Mouse (Mus musculus) MEL (cell line): ENCODE results near the gene Rasl10b. TPM values are rescaled to one million over a fixed set of nuclear protein-coding genes. Genes with fewer than 3 reads are reported as not detected.

ENCODE experiments used
- DNase-seq: peaks from one replicate; pipeline ENCODE4 v3.0.0; 2011; ENCODE audit warnings: low read depth, low spot score
- H3K27ac ChIP-seq: 2 replicates; pipeline ENCODE4 v1.5.1; 2012; ENCODE audit warnings: low read depth, mild to moderate bottlenecking, control low read depth, low read length, moderate library complexity; ENCODE audit not compliant: control insufficient read depth
- H3K27me3 ChIP-seq, 2 experiments: fragments of 150-350 bp in 1 of 2; sonication (generic) in 1 of 2; 2 replicates each; pipeline ENCODE4 v1.6.1; 2012; ENCODE audit warnings: low read length in 2 of 2, mild to moderate bottlenecking in 2 of 2, improper control_type of control experiment in 1 of 2, moderate library complexity in 1 of 2; ENCODE audit not compliant: insufficient read depth in 2 of 2, control insufficient read depth in 1 of 2
- H3K36me3 ChIP-seq, 2 experiments: 2 replicates each; pipeline ENCODE4 v1.6.1; 2012 to 2014; ENCODE audit warnings: low read length in 2 of 2, improper control_type of control experiment in 1 of 2, inconsistent platforms in 1 of 2, mild to moderate bottlenecking in 1 of 2; ENCODE audit not compliant: insufficient read depth in 2 of 2, control insufficient read depth in 1 of 2
- H3K4me1 ChIP-seq, 2 experiments: fragments of 150-350 bp in 1 of 2; sonication (generic) in 1 of 2; 2 replicates each; pipeline ENCODE4 v1.6.1; 2012; ENCODE audit warnings: low read length in 2 of 2, improper control_type of control experiment in 1 of 2, mild to moderate bottlenecking in 1 of 2; ENCODE audit not compliant: insufficient read depth in 2 of 2, control insufficient read depth in 1 of 2
- H3K4me3 ChIP-seq, 2 experiments: fragments of 150-350 bp in 1 of 2; sonication (generic) in 1 of 2; 2 replicates each; pipeline ENCODE4 v1.5.1; 2012; ENCODE audit warnings: low read depth in 2 of 2, low read length in 2 of 2, mild to moderate bottlenecking in 2 of 2, moderate library complexity in 2 of 2, control low read depth in 1 of 2, improper control_type of control experiment in 1 of 2; ENCODE audit not compliant: control insufficient read depth in 1 of 2, insufficient read depth in 1 of 2
- H3K79me2 ChIP-seq: 2 replicates; pipeline ENCODE4 v1.6.1; 2012; ENCODE audit warnings: mild to moderate bottlenecking, low read length, moderate library complexity; ENCODE audit not compliant: control insufficient read depth, poor library complexity, insufficient read depth
- H3K9ac ChIP-seq: 2 replicates; pipeline ENCODE4 v1.6.1; 2012; ENCODE audit warnings: low read depth, mild to moderate bottlenecking, control low read depth, low read length, moderate library complexity; ENCODE audit not compliant: control insufficient read depth, poor library complexity, severe bottlenecking
- H3K9me3 ChIP-seq: fragments of 150-350 bp; sonication (generic); replicated peaks from 2 replicates; pipeline ENCODE4 v1.6.1; 2012; ENCODE audit warnings: mild to moderate bottlenecking, low read length, improper control_type of control experiment, moderate library complexity; ENCODE audit not compliant: insufficient read depth
- BHLHE40 ChIP-seq: IDR thresholded peaks from 2 replicates; pipeline ENCODE4 v1.6.1; 2012; ENCODE audit warnings: low read depth, mild to moderate bottlenecking, inconsistent platforms, low read length, improper control_type of control experiment, borderline replicate concordance
- CHD1 ChIP-seq: IDR thresholded peaks from 2 replicates; pipeline ENCODE4 v1.6.1; 2012; ENCODE audit warnings: low read depth, mild to moderate bottlenecking, inconsistent platforms, low read length, improper control_type of control experiment
- ELF1 ChIP-seq: IDR thresholded peaks from 2 replicates; pipeline ENCODE4 v1.6.1; 2014; ENCODE audit warnings: low read depth, mild to moderate bottlenecking, inconsistent platforms, low read length, improper control_type of control experiment, moderate library complexity
- ETS1 ChIP-seq: IDR thresholded peaks from 2 replicates; pipeline ENCODE4 v1.6.1; 2012; ENCODE audit warnings: low read depth, mild to moderate bottlenecking, inconsistent platforms, low read length, improper control_type of control experiment, moderate library complexity
- GABPA ChIP-seq: IDR thresholded peaks from 2 replicates; pipeline ENCODE4 v1.6.1; 2012; ENCODE audit warnings: low read depth, mild to moderate bottlenecking, inconsistent platforms, low read length, improper control_type of control experiment, moderate library complexity
- GATA1 ChIP-seq: IDR thresholded peaks from 2 replicates; pipeline ENCODE4 v1.6.1; 2011; ENCODE audit warnings: low read depth, low read length, improper control_type of control experiment
- HCFC1 ChIP-seq: IDR thresholded peaks from 2 replicates; pipeline ENCODE4 v1.6.1; 2012; ENCODE audit warnings: low read depth, mild to moderate bottlenecking, inconsistent platforms, low read length, improper control_type of control experiment, moderate library complexity
- JUND ChIP-seq: IDR thresholded peaks from 2 replicates; pipeline ENCODE4 v1.6.1; 2011; ENCODE audit warnings: low read depth, mild to moderate bottlenecking, improper control_type of control experiment, low read length
- MAFK ChIP-seq: IDR thresholded peaks from 2 replicates; pipeline ENCODE4 v1.6.1; 2011; ENCODE audit warnings: low read depth, mild to moderate bottlenecking, low read length, improper control_type of control experiment, borderline replicate concordance
- MXI1 ChIP-seq: IDR thresholded peaks from 2 replicates; pipeline ENCODE4 v1.6.1; 2011; ENCODE audit warnings: mild to moderate bottlenecking, low read depth, low read length, improper control_type of control experiment
- NELFE ChIP-seq: IDR thresholded peaks from 2 replicates; pipeline ENCODE4 v1.6.1; 2011; ENCODE audit warnings: low read depth, low read length, improper control_type of control experiment
- POLR2AphosphoS5 ChIP-seq: IDR thresholded peaks from 2 replicates; pipeline ENCODE4 v1.6.1; 2012; ENCODE audit warnings: low read depth, borderline replicate concordance, mild to moderate bottlenecking, inconsistent platforms, low read length, moderate library complexity, mixed read lengths
- RCOR1 ChIP-seq: IDR thresholded peaks from 2 replicates; pipeline ENCODE4 v1.6.1; 2012; ENCODE audit warnings: low read depth, mild to moderate bottlenecking, inconsistent platforms, low read length, improper control_type of control experiment
- SMC3 ChIP-seq: IDR thresholded peaks from 2 replicates; pipeline ENCODE4 v1.6.1; 2011; ENCODE audit warnings: low read depth, low read length, improper control_type of control experiment
- TAL1 ChIP-seq: IDR thresholded peaks from 2 replicates; pipeline ENCODE4 v1.6.1; 2012; ENCODE audit warnings: mild to moderate bottlenecking, inconsistent platforms, low read length, moderate library complexity, mixed read lengths
- TBP ChIP-seq: IDR thresholded peaks from 2 replicates; pipeline ENCODE4 v1.8.0; 2011; ENCODE audit warnings: low read depth, low read length, improper control_type of control experiment
- TCF12 ChIP-seq: IDR thresholded peaks from 2 replicates; pipeline ENCODE4 v1.6.1; 2014; ENCODE audit warnings: low read depth, mild to moderate bottlenecking, inconsistent platforms, low read length, improper control_type of control experiment, moderate library complexity
- UBTF ChIP-seq: IDR thresholded peaks from 2 replicates; pipeline ENCODE4 v1.6.1; 2012; ENCODE audit warnings: low read depth, mild to moderate bottlenecking, inconsistent platforms, low read length, improper control_type of control experiment, moderate library complexity, borderline replicate concordance; ENCODE audit not compliant: insufficient read depth
- USF2 ChIP-seq, 2 experiments: IDR thresholded peaks; 2 replicates each; pipeline ENCODE4 v1.6.1; 2011 to 2012; ENCODE audit warnings: improper control_type of control experiment in 2 of 2, low read length in 2 of 2, borderline replicate concordance in 1 of 2, inconsistent platforms in 1 of 2, low read depth in 1 of 2, mild to moderate bottlenecking in 1 of 2; ENCODE audit not compliant: insufficient read depth in 1 of 2
- polyA plus RNA-seq, 2 experiments: library from polyadenylated mRNA; stranded (reverse) in 1 of 2; unstranded in 1 of 2; fragments of >175 nt in 1 of 2; fragments of >200 nt in 1 of 2; gene quantifications; 2 replicates each; pipeline versions ENCODE4 v1.2.1 to v1.2.4; 2012; ENCODE audit warnings: low replicate concordance in 2 of 2, low read depth in 1 of 2; ENCODE audit not compliant: insufficient read length in 2 of 2, insufficient read depth in 1 of 2, missing spikeins in 1 of 2
- total RNA-seq: library from RNA; depleted of rRNA; stranded (reverse); fragments of 300-350 nt; gene quantifications from 2 replicates; pipeline ENCODE4 v1.2.3, GENCODE M21; 2012; rRNA removed

Gene Rasl10b
- total and polyA plus RNA-seq, 3 experiments, result 0.04 TPM; not detected in 2

GRCm38 (mm10) chr11:83467120-83467652 lies 58.2 kb downstream of the Rasl10b start:
- DNase-seq, result no peak
- Histone ChIP-seq H3K36me3 (peaks cover 0 to 11% of the 10 kb centered on the region in 2 experiments; a peak in 2 of 4 replicates), H3K9ac (no peak overlapping the region), H3K9me3 (no peaks in the 10 kb centered on the region), H3K79me2 (peaks cover 3% of the 10 kb centered on the region; the same call in 1 of the 2 replicates), H3K4me3 (no peak overlapping the region), H3K27me3 (peaks cover 3 to 4% of the 10 kb centered on the region in 2 experiments), H3K27ac (no peak overlapping the region), H3K4me1 (peaks cover 9 to 10% of the 10 kb centered on the region in 2 experiments)
- TF ChIP-seq SMC3, result no peak

- H3K27me3 ChIP-seq, result peaks cover 3 to 4% of the 10 kb centered on the region in 2 experiments
- peaks cover 15% of the 10 kb centered on the region for H3K79me2 ChIP-seq
- no peaks in the 10 kb centered on the region for H3K9me3 ChIP-seq
- H3K27ac ChIP-seq, result no peak overlapping the region
- no peak for DNase-seq
- TF ChIP-seq ETS1 (no peak), USF2 (IDR thresholded peaks at IDR 0.05; ENCODE audit: borderline replicate concordance in 1 of 2, insufficient read depth in 1 of 2, low read depth in 1 of 2, low read length in 2 of 2) (no peak), TAL1 (no peak), RCOR1 (no peak), ELF1 (no peak), TBP (no peak), MXI1 (no peak), NELFE (no peak), HCFC1 (no peak), POLR2AphosphoS5 (no peak), UBTF (no peak), TCF12 (no peak), GABPA (no peak), BHLHE40 (no peak), GATA1 (no peak), MAFK (no peak), JUND (no peak), SMC3 (no peak), CHD1 (no peak)
- no peak overlapping the region for H3K4me3 ChIP-seq
- H3K36me3 ChIP-seq, result peaks cover 0 to 11% of the 10 kb centered on the region in 2 experiments; a peak in 2 of 4 replicates
- peaks cover 9 to 10% of the 10 kb centered on the region in 2 experiments for H3K4me1 ChIP-seq
- no peak overlapping the region for H3K9ac ChIP-seq
Measured at GRCm38 (mm10) chr11:83468765-83469164, 59.8 kb downstream of the Rasl10b start.

Other genes with a start within 250 kb of the Rasl10b start
- not detected in 2 replicates for gene Slfn4, start 234.0 kb upstream of the Rasl10b start, total RNA-seq
- under 1 TPM in 1 of 2 experiments, not detected in 1; 0.04 TPM for gene Slfn4, start 234.0 kb upstream of the Rasl10b start, polyA plus RNA-seq
- 0.10 and 0.23 TPM in 2 replicates for gene Slfn3, start 217.8 kb upstream of the Rasl10b start, total RNA-seq
- under 1 TPM in 1 of 2 experiments, not detected in 1; 0.35 TPM for gene Slfn3, start 217.8 kb upstream of the Rasl10b start, polyA plus RNA-seq
- 0.04 and 0.07 TPM in 2 replicates for gene Slfn14, start 122.4 kb upstream of the Rasl10b start, total RNA-seq
- gene Slfn14, start 122.4 kb upstream of the Rasl10b start, polyA plus RNA-seq, result under 1 TPM in 1 of 2 experiments, not detected in 1; 0.19 TPM
- 60.6 and 63.4 TPM in 2 replicates for gene Ap2b1, start 110.1 kb upstream of the Rasl10b start, total RNA-seq
- 100 to 1,000 TPM in 1 of 2 experiments, 10 to 100 TPM in 1; 68.9 to 165 TPM for gene Ap2b1, start 110.1 kb upstream of the Rasl10b start, polyA plus RNA-seq
- gene Pex12, start 106.6 kb upstream of the Rasl10b start, total RNA-seq, result 8.2 and 8.4 TPM in 2 replicates
- gene Pex12, start 106.6 kb upstream of the Rasl10b start, polyA plus RNA-seq, result 10 to 100 TPM in 1 of 2 experiments, not detected in 1; 11.8 TPM
- gene Gas2l2, start 20.3 kb downstream of the Rasl10b start, total RNA-seq, result not detected in 2 replicates
- not detected for gene Gas2l2, start 20.3 kb downstream of the Rasl10b start, polyA plus RNA-seq
- not detected in 2 replicates for gene 1700020L24Rik, start 28.5 kb downstream of the Rasl10b start, total RNA-seq
- gene 1700020L24Rik, start 28.5 kb downstream of the Rasl10b start, polyA plus RNA-seq, result under 1 TPM in 1 of 2 experiments, not detected in 1; 0.60 TPM
- not detected in 2 replicates for gene Mmp28, start 53.9 kb downstream of the Rasl10b start, total RNA-seq
- under 1 TPM in 1 of 2 experiments, not detected in 1; 0.03 TPM for gene Mmp28, start 53.9 kb downstream of the Rasl10b start, polyA plus RNA-seq
- 31.8 and 51.2 TPM in 2 replicates for gene Taf15, start 63.9 kb downstream of the Rasl10b start, total RNA-seq
- gene Taf15, start 63.9 kb downstream of the Rasl10b start, polyA plus RNA-seq, result 100 to 1,000 TPM in 1 of 2 experiments, not detected in 1; 236 TPM
- not detected in 2 replicates for gene Heatr9, start 113.0 kb downstream of the Rasl10b start, total RNA-seq
- gene Heatr9, start 113.0 kb downstream of the Rasl10b start, polyA plus RNA-seq, result not detected
- not detected in 2 replicates for gene Ccl5, start 121.4 kb downstream of the Rasl10b start, total RNA-seq
- gene Ccl5, start 121.4 kb downstream of the Rasl10b start, polyA plus RNA-seq, result under 1 TPM in 1 of 2 experiments, not detected in 1; 0.56 TPM
- gene Ccl9, start 169.5 kb downstream of the Rasl10b start, total RNA-seq, result 0.33 and 0.62 TPM in 2 replicates
- 1 to 10 TPM in 1 of 2 experiments, not detected in 1; 1.7 TPM for gene Ccl9, start 169.5 kb downstream of the Rasl10b start, polyA plus RNA-seq
- not detected in 2 replicates for gene Ccl6, start 183.9 kb downstream of the Rasl10b start, total RNA-seq
- gene Ccl6, start 183.9 kb downstream of the Rasl10b start, polyA plus RNA-seq, result not detected
- gene Rpl9-ps1, start 236.5 kb downstream of the Rasl10b start, total RNA-seq, result not detected in 2 replicates
- under 1 TPM in 1 of 2 experiments, not detected in 1; 0.26 TPM for gene Rpl9-ps1, start 236.5 kb downstream of the Rasl10b start, polyA plus RNA-seq
- not detected in 2 replicates for gene Ccl3, start 240.2 kb downstream of the Rasl10b start, total RNA-seq
- gene Ccl3, start 240.2 kb downstream of the Rasl10b start, polyA plus RNA-seq, result not detected